Mouse (Mus musculus): ENCODE results near the gene Gca. TPM values are rescaled to one million over a fixed set of nuclear protein-coding genes. Genes with fewer than 3 reads are reported as not detected.

Gca gene
- polyA plus RNA-seq, 1 experiment from 2014 or later = 5.1 TPM

- Histone ChIP-seq H3K4me3 (ENCODE audit: low read depth, low read length) (no peak overlapping the region), H3K9me3 (ENCODE audit: control insufficient read depth, low read length) (no peaks in the 10 kb centered on the region), H3K4me1 (replicated peaks; ENCODE audit: control insufficient read depth, insufficient read depth) (no peaks in the 10 kb centered on the region), H3K27me3 (ENCODE audit: control insufficient read depth, insufficient read depth, low read length) (no peaks in the 10 kb centered on the region), H3K4me2 (replicated peaks; ENCODE audit: low read depth) (no peak overlapping the region), H3K36me3 (ENCODE audit: control insufficient read depth, insufficient read depth, low read length) (no peaks in the 10 kb centered on the region), H3K9ac (ENCODE audit: low read length) (no peak overlapping the region), H3K27ac (replicated peaks) (no peak overlapping the region)
- TF ChIP-seq EP300 (optimal IDR thresholded peaks at IDR 0.05) (no peak), CTCF (IDR thresholded peaks at IDR 0.05; ENCODE audit: low read depth) (no peak)
- ATAC-seq (ENCODE audit: low FRiP score, low TSS enrichment) (no peak), DNase-seq (ENCODE audit: low spot score) (no peak)
- WGBS = 69% methylated on average over 1 of the region's 1 CpGs
Measured at GRCm38 (mm10) chr2:62656072-62656471, 8.0 kb upstream of the Gca start.

- no peak overlapping the region for H3K27ac ChIP-seq (replicated peaks)
- no peaks in the 10 kb centered on the region for H3K36me3 ChIP-seq (ENCODE audit: control insufficient read depth, insufficient read depth, low read length)
- WGBS = 55% methylated on average over 6 of the region's 6 CpGs
- DNase-seq (ENCODE audit: low spot score) (no peak), ATAC-seq (ENCODE audit: low FRiP score, low TSS enrichment) (no peak)
- H3K9ac ChIP-seq (ENCODE audit: low read length) = no peak overlapping the region
- no peaks in the 10 kb centered on the region for H3K9me3 ChIP-seq (ENCODE audit: control insufficient read depth, low read length)
- no peak for TF ChIP-seq EP300 (optimal IDR thresholded peaks at IDR 0.05)
- peak; percentile 45 for TF ChIP-seq CTCF (IDR thresholded peaks at IDR 0.05; ENCODE audit: low read depth)
- no peaks in the 10 kb centered on the region for H3K4me1 ChIP-seq (replicated peaks; ENCODE audit: control insufficient read depth, insufficient read depth)
- no peak overlapping the region for H3K4me3 ChIP-seq (ENCODE audit: low read depth, low read length)
- no peaks in the 10 kb centered on the region for H3K27me3 ChIP-seq (ENCODE audit: control insufficient read depth, insufficient read depth, low read length)
- no peak overlapping the region for H3K4me2 ChIP-seq (replicated peaks; ENCODE audit: low read depth)
Measured at GRCm38 (mm10) chr2:62660565-62660964, 3.5 kb upstream of the Gca start.

- H3K4me2 ChIP-seq (replicated peaks; ENCODE audit: low read depth) = no peak overlapping the region
- DNase-seq (ENCODE audit: low spot score) (no peak), ATAC-seq (ENCODE audit: low FRiP score, low TSS enrichment) (no peak)
- H3K4me1 ChIP-seq (replicated peaks; ENCODE audit: control insufficient read depth, insufficient read depth) = no peaks in the 10 kb centered on the region
- H3K27ac ChIP-seq (replicated peaks) = no peak overlapping the region
- H3K36me3 ChIP-seq (ENCODE audit: control insufficient read depth, insufficient read depth, low read length) = no peaks in the 10 kb centered on the region
- WGBS = 92% methylated on average over 3 of the region's 3 CpGs
- H3K27me3 ChIP-seq (ENCODE audit: control insufficient read depth, insufficient read depth, low read length) = no peaks in the 10 kb centered on the region
- no peaks in the 10 kb centered on the region for H3K9me3 ChIP-seq (ENCODE audit: control insufficient read depth, low read length)
- no peak overlapping the region for H3K9ac ChIP-seq (ENCODE audit: low read length)
- no peak overlapping the region for H3K4me3 ChIP-seq (ENCODE audit: low read depth, low read length)
- no peak for TF ChIP-seq CTCF (IDR thresholded peaks at IDR 0.05; ENCODE audit: low read depth)
- TF ChIP-seq EP300 (optimal IDR thresholded peaks at IDR 0.05) = no peak
Measured at GRCm38 (mm10) chr2:62662560-62662959, 1.5 kb upstream of the Gca start.

GRCm38 (mm10) chr2:62664839-62665238 lies 754 bp downstream of the Gca start:
- H3K9me3 ChIP-seq (ENCODE audit: control insufficient read depth, low read length) = no peaks in the 10 kb centered on the region
- no peaks in the 10 kb centered on the region for H3K27me3 ChIP-seq (ENCODE audit: control insufficient read depth, insufficient read depth, low read length)
- peak overlapping the region; percentile 66 for H3K4me3 ChIP-seq (ENCODE audit: low read depth, low read length)
- no peaks in the 10 kb centered on the region for H3K4me1 ChIP-seq (replicated peaks; ENCODE audit: control insufficient read depth, insufficient read depth)
- WGBS = 62% methylated on average over 7 of the region's 7 CpGs
- no peak overlapping the region for H3K27ac ChIP-seq (replicated peaks)
- no peak for TF ChIP-seq CTCF (IDR thresholded peaks at IDR 0.05; ENCODE audit: low read depth)
- TF ChIP-seq EP300 (optimal IDR thresholded peaks at IDR 0.05) = no peak
- DNase-seq (ENCODE audit: low spot score) = no peak
- H3K36me3 ChIP-seq (ENCODE audit: control insufficient read depth, insufficient read depth, low read length) = no peaks in the 10 kb centered on the region
- no peak for ATAC-seq (ENCODE audit: low FRiP score, low TSS enrichment)
- H3K9ac ChIP-seq (ENCODE audit: low read length) = no peak overlapping the region
- H3K4me2 ChIP-seq (replicated peaks; ENCODE audit: low read depth) = peak overlapping the region; percentile 87

GRCm38 (mm10) chr2:62665536-62665935 lies 1.5 kb downstream of the Gca start:
- Histone ChIP-seq H3K4me3 (ENCODE audit: low read depth, low read length) (no peak overlapping the region), H3K4me2 (replicated peaks; ENCODE audit: low read depth) (no peak overlapping the region), H3K27ac (replicated peaks) (no peak overlapping the region), H3K36me3 (ENCODE audit: control insufficient read depth, insufficient read depth, low read length) (no peaks in the 10 kb centered on the region), H3K4me1 (replicated peaks; ENCODE audit: control insufficient read depth, insufficient read depth) (no peaks in the 10 kb centered on the region), H3K27me3 (ENCODE audit: control insufficient read depth, insufficient read depth, low read length) (no peaks in the 10 kb centered on the region), H3K9me3 (ENCODE audit: control insufficient read depth, low read length) (no peaks in the 10 kb centered on the region), H3K9ac (ENCODE audit: low read length) (no peak overlapping the region)
- WGBS = 44% methylated on average over 1 of the region's 1 CpGs
- DNase-seq (ENCODE audit: low spot score) (no peak), ATAC-seq (ENCODE audit: low FRiP score, low TSS enrichment) (no peak)
- no peak for TF ChIP-seq EP300 (optimal IDR thresholded peaks at IDR 0.05)
- no peak for TF ChIP-seq CTCF (IDR thresholded peaks at IDR 0.05; ENCODE audit: low read depth)

GRCm38 (mm10) chr2:62669848-62670247 lies 5.8 kb downstream of the Gca start:
- Histone ChIP-seq H3K4me1 (replicated peaks; ENCODE audit: control insufficient read depth, insufficient read depth) (no peaks in the 10 kb centered on the region), H3K27ac (replicated peaks) (no peak overlapping the region), H3K9ac (ENCODE audit: low read length) (no peak overlapping the region), H3K4me2 (replicated peaks; ENCODE audit: low read depth) (no peak overlapping the region), H3K27me3 (ENCODE audit: control insufficient read depth, insufficient read depth, low read length) (no peaks in the 10 kb centered on the region), H3K9me3 (ENCODE audit: control insufficient read depth, low read length) (no peaks in the 10 kb centered on the region), H3K4me3 (ENCODE audit: low read depth, low read length) (no peak overlapping the region), H3K36me3 (ENCODE audit: control insufficient read depth, insufficient read depth, low read length) (no peaks in the 10 kb centered on the region)
- 46% methylated on average over 3 of the region's 3 CpGs for WGBS
- ATAC-seq (ENCODE audit: low FRiP score, low TSS enrichment) = no peak
- no peak for DNase-seq (ENCODE audit: low spot score)
- TF ChIP-seq EP300 (optimal IDR thresholded peaks at IDR 0.05) = no peak
- TF ChIP-seq CTCF (IDR thresholded peaks at IDR 0.05; ENCODE audit: low read depth) = no peak

Measured in stomach, postnatal 0 days (tissue).